Mouse (Mus musculus): ENCODE results near the gene Hspb6. TPM values are rescaled to one million over a fixed set of nuclear protein-coding genes. Genes with fewer than 3 reads are reported as not detected.

The Hspb6 gene
- polyA plus RNA-seq (2012; rRNA removed): 74.3 and 82.9 TPM in 2 replicates

DNA sequence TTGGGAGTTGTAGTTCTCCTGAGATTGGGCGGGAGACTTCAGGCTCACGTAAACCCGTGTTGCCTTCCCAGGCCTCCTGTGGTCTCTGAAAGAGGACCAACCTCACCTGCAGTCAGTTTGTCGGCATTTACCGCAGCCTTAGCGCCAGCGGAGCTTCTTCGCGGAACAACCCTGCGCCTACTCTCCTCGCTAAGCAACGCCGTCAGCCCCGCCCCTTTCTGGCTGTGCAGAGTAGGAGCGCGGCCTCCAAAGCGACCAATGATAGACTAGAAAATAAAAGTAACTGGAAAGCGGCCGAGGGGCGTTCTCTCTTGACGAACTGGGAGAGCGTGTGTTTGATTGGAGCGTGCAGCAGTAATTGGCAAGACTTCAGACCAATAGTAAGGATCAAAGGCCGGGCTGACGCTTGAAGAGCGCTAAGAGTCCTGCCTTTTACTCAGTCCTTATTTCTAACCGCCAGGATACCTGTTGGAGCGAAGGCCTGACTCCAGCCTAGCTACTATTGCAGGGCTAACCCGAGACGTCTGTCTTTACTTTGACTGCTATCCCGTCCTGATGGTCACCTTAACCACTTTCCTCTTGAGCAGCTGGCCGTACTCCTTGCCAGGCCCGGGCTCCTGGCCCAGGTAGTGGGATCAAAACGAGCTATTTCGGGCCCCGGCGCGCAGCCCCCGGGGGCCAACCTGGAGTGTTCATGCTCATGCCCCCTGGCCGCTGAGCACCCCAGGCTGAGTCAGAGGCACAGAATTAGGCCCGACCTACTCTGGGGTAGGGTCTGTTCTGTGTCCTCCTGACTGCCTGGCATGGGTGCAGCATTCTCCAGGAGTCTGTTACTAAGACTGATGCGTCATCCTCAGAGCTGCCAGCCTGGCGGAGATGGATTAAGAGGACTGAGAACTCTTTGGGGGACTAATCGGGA is at the start of gene Hspb6, which contains the start of gene Proser3:
Hspb6 (plus strand) TSS at position 77 of the 919 bp plus-strand sequence.
Proser3 (minus strand) TSS at position 198 of the 919 bp plus-strand sequence.
- no peaks in the 10 kb centered on the region for H3K27me3 ChIP-seq (ENCODE audit: control insufficient read depth, insufficient read depth, low read length)
- H3K4me3 ChIP-seq (ENCODE audit: control insufficient read depth, low read depth, low read length): peak within 1 kb of the TSS; percentile 100
- no peaks in the 10 kb centered on the region; the same call in 1 of the 2 replicates for H3K36me3 ChIP-seq (ENCODE audit: control insufficient read depth, insufficient read depth, low read length)
- H3K4me1 ChIP-seq (ENCODE audit: control insufficient read depth, insufficient read depth, low read length): peaks cover 21% of the 10 kb centered on the region
- TF ChIP-seq POLR2A (IDR thresholded peaks at IDR 0.05; ENCODE audit: control insufficient read depth, low read depth, low read length) (peak; percentile 66), CTCF (IDR thresholded peaks at IDR 0.05; ENCODE audit: control insufficient read depth, insufficient read depth, insufficient replicate concordance, low read depth, low read length) (no peak; the same call in 1 of the 2 replicates)
- peak within 1 kb of the TSS; percentile 100 for H3K27ac ChIP-seq (ENCODE audit: control insufficient read depth, insufficient read depth, low read depth, low read length)

DNA sequence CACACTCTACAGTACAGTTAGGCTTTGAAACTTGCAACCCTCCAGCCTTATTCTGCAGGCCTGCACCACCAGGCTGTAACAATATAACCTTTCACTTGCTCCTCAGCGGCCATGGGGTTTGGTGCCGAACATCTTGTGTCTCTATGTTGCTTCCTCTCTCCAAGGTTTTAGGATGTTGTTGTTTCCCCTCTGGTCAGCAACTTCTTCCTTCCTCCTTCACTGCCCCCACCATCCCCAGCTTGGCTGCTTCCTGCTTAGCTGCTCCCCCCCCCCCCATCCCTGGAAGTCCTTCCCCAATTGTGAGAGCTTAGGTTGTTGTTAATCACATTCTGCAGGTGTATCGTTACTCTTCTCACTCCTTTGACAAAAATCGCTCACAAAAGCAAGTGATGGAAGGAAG is 43.9 kb upstream of the Hspb6 start:
- Histone ChIP-seq H3K4me1 (ENCODE audit: control insufficient read depth, insufficient read depth, low read length) (peaks cover 8% of the 10 kb centered on the region), H3K4me3 (ENCODE audit: control insufficient read depth, low read depth, low read length) (no peak overlapping the region), H3K27ac (ENCODE audit: control insufficient read depth, insufficient read depth, low read depth, low read length) (no peak overlapping the region), H3K27me3 (ENCODE audit: control insufficient read depth, insufficient read depth, low read length) (no peaks in the 10 kb centered on the region), H3K36me3 (ENCODE audit: control insufficient read depth, insufficient read depth, low read length) (no peaks in the 10 kb centered on the region)
- TF ChIP-seq CTCF (IDR thresholded peaks at IDR 0.05; ENCODE audit: control insufficient read depth, insufficient read depth, insufficient replicate concordance, low read depth, low read length) (no peak), POLR2A (IDR thresholded peaks at IDR 0.05; ENCODE audit: control insufficient read depth, low read depth, low read length) (no peak)

DNA sequence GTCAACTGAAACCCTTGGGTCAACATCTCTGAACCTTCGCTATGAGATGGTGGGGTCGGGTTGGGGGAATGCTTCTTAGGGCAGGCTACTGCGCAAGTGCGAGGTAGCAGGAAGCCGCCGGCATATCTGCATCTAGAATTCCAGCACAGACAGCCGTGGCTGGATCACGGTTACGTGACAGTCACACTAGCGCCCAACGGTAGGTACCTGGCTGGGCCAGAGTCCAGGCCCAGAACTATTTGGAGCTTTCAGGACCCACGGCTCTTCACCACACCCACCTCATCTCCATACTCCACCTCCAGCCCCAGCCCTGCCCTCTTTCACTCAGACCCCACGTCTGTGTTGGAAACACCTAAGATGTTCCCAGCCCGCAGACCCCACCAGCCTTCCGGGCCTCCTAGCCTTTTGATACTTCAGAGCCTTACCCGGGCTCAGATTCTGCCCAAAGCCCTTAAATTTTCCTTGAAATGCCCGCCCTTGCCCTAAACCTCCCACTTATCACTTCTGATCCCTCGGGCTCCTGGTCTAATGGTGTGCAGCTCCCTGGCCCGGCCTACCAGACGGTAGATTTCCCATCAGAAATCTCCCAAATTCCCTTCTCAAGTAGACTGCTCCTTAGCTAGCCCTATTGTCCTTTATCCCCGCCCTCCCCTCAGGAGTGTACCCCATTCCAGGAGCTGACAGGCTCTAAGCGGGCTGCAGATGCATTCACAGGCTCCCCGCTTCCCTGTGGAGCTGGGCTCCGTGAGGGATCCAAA is 36.8 kb upstream of the Hspb6 start:
- TF ChIP-seq CTCF (IDR thresholded peaks at IDR 0.05; ENCODE audit: control insufficient read depth, insufficient read depth, insufficient replicate concordance, low read depth, low read length): no peak
- TF ChIP-seq POLR2A (IDR thresholded peaks at IDR 0.05; ENCODE audit: control insufficient read depth, low read depth, low read length): peak; percentile 50; the same call in 1 of the 2 replicates
- Histone ChIP-seq H3K27ac (ENCODE audit: control insufficient read depth, insufficient read depth, low read depth, low read length) (peak overlapping the region; percentile 85), H3K27me3 (ENCODE audit: control insufficient read depth, insufficient read depth, low read length) (no peaks in the 10 kb centered on the region), H3K36me3 (ENCODE audit: control insufficient read depth, insufficient read depth, low read length) (no peaks in the 10 kb centered on the region), H3K4me3 (ENCODE audit: control insufficient read depth, low read depth, low read length) (peak overlapping the region; percentile 85), H3K4me1 (ENCODE audit: control insufficient read depth, insufficient read depth, low read length) (peaks cover 23% of the 10 kb centered on the region)

DNA sequence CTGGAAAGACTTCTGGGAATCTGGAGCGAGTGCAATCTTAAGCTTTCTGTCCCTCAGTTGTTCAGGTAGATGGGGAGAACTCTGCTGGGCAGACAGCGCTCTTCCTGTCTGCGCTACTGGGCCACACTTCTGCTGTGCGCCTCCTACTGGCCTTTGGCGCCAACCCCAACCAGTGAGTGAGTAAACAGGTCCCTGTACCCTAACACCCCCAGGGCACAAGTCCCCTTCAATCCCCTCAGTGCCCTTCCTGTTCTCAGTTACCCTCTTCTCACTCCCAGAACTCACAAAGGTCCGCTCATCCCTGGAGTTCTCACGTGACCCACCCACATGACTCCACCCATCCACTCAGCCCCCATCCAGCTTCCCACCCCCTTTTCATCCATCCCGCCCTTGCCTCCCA is 33.7 kb upstream of the Hspb6 start:
- no peak overlapping the region for H3K4me3 ChIP-seq (ENCODE audit: control insufficient read depth, low read depth, low read length)
- TF ChIP-seq POLR2A (IDR thresholded peaks at IDR 0.05; ENCODE audit: control insufficient read depth, low read depth, low read length) (no peak), CTCF (IDR thresholded peaks at IDR 0.05; ENCODE audit: control insufficient read depth, insufficient read depth, insufficient replicate concordance, low read depth, low read length) (peak; percentile 11; the same call in 1 of the 2 replicates)
- no peak overlapping the region for H3K27ac ChIP-seq (ENCODE audit: control insufficient read depth, insufficient read depth, low read depth, low read length)

GRCm38 (mm10) chr7:30520396-30520795 is 31.6 kb upstream of the Hspb6 start:
- Histone ChIP-seq H3K36me3 (ENCODE audit: control insufficient read depth, insufficient read depth, low read length) (no peaks in the 10 kb centered on the region), H3K4me3 (ENCODE audit: control insufficient read depth, low read depth, low read length) (no peak overlapping the region), H3K27ac (ENCODE audit: control insufficient read depth, insufficient read depth, low read depth, low read length) (no peak overlapping the region), H3K4me1 (ENCODE audit: control insufficient read depth, insufficient read depth, low read length) (peaks cover 16% of the 10 kb centered on the region), H3K27me3 (ENCODE audit: control insufficient read depth, insufficient read depth, low read length) (no peaks in the 10 kb centered on the region)
- TF ChIP-seq POLR2A (IDR thresholded peaks at IDR 0.05; ENCODE audit: control insufficient read depth, low read depth, low read length) (no peak), CTCF (IDR thresholded peaks at IDR 0.05; ENCODE audit: control insufficient read depth, insufficient read depth, insufficient replicate concordance, low read depth, low read length) (no peak)

More for the DNA sequence above, 33.7 kb upstream of the Hspb6 start:
- Histone ChIP-seq H3K36me3 (ENCODE audit: control insufficient read depth, insufficient read depth, low read length) (no peaks in the 10 kb centered on the region), H3K4me1 (ENCODE audit: control insufficient read depth, insufficient read depth, low read length) (peaks cover 23% of the 10 kb centered on the region), H3K27me3 (ENCODE audit: control insufficient read depth, insufficient read depth, low read length) (no peaks in the 10 kb centered on the region)

DNA sequence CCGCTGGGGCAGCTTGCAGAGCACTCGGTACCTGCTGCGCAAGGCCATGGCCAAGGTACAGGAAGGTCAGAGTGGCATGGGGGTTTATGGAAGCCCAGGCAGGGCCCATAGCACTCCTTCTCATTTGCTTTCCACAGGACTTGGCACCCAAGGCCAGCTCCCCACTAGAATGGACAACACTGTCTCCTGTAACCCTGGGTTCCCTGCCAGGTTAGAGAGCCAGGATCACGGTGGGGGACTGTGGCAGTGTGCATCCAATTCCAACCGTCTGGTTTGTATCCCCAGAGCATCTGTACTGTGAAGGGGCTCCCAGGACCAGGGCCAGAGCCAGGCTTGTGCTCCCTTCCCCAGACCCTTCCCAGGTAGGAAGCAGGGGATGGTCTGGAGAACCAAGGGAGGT is 31.1 kb upstream of the Hspb6 start:
- TF ChIP-seq POLR2A (IDR thresholded peaks at IDR 0.05; ENCODE audit: control insufficient read depth, low read depth, low read length): no peak
- TF ChIP-seq CTCF (IDR thresholded peaks at IDR 0.05; ENCODE audit: control insufficient read depth, insufficient read depth, insufficient replicate concordance, low read depth, low read length): no peak
- no peak overlapping the region for H3K27ac ChIP-seq (ENCODE audit: control insufficient read depth, insufficient read depth, low read depth, low read length)
- H3K4me3 ChIP-seq (ENCODE audit: control insufficient read depth, low read depth, low read length): no peak overlapping the region
- no peaks in the 10 kb centered on the region for H3K36me3 ChIP-seq (ENCODE audit: control insufficient read depth, insufficient read depth, low read length)
- no peaks in the 10 kb centered on the region for H3K27me3 ChIP-seq (ENCODE audit: control insufficient read depth, insufficient read depth, low read length)
- H3K4me1 ChIP-seq (ENCODE audit: control insufficient read depth, insufficient read depth, low read length): peaks cover 11% of the 10 kb centered on the region

DNA sequence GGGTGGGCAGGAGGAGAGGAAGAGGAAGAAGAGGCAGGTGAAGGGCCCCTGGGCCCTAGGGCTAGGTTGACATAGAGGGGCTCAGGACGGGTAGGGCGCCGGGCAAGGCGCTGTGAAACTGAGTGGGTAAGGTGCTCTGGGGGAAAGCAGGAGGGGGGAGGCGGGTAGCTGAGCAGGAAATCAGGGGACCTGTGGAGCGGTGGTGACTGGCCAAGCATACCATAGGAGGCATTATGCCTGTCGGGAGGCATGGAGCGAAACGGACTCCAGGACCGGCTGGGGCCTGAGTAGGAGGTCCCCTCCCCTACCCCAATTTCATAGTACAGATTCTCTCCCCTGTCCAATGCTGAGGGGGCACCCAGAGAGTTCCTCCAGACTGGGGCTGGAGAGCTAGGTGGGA is 29.1 kb upstream of the Hspb6 start:
- H3K4me3 ChIP-seq (ENCODE audit: control insufficient read depth, low read depth, low read length): no peak overlapping the region
- peaks cover 2% of the 10 kb centered on the region; the same call in 1 of the 2 replicates for H3K36me3 ChIP-seq (ENCODE audit: control insufficient read depth, insufficient read depth, low read length)
- no peaks in the 10 kb centered on the region for H3K27me3 ChIP-seq (ENCODE audit: control insufficient read depth, insufficient read depth, low read length)
- peaks cover 20% of the 10 kb centered on the region for H3K4me1 ChIP-seq (ENCODE audit: control insufficient read depth, insufficient read depth, low read length)
- no peak overlapping the region for H3K27ac ChIP-seq (ENCODE audit: control insufficient read depth, insufficient read depth, low read depth, low read length)
- TF ChIP-seq CTCF (IDR thresholded peaks at IDR 0.05; ENCODE audit: control insufficient read depth, insufficient read depth, insufficient replicate concordance, low read depth, low read length) (no peak), POLR2A (IDR thresholded peaks at IDR 0.05; ENCODE audit: control insufficient read depth, low read depth, low read length) (no peak; the same call in 1 of the 2 replicates)

Measured in testis, adult 2 months (tissue).